Mouse (Mus musculus) limb, embryonic 12.5 days (tissue): ENCODE results near the gene Snx17. TPM values are rescaled to one million over a fixed set of nuclear protein-coding genes. Genes with fewer than 3 reads are reported as not detected.

Experiments used
- ATAC-seq: fragments of 200-750 bp; cut with Nextera tagmentation; 2 replicates; pipeline ENCODE4 v1.8.0; 2017; ENCODE audit warnings: low read depth, moderate TSS enrichment; ENCODE audit not compliant: insufficient number of reproducible peaks, insufficient read depth, low FRiP score, low TSS enrichment
- H3K27ac ChIP-seq: fragments of 300-500 bp; sonication (generic); 2 replicates; pipeline ENCODE4 v1.5.1; 2016; ENCODE audit warnings: mild to moderate bottlenecking, moderate library complexity
- H3K27me3 ChIP-seq: fragments of 300-500 bp; sonication (generic); 2 replicates; pipeline ENCODE4 v1.6.1; 2016; ENCODE audit warnings: mild to moderate bottlenecking, moderate library complexity
- H3K36me3 ChIP-seq: fragments of 300-500 bp; sonication (generic); 2 replicates; pipeline ENCODE4 v1.6.1; 2016; ENCODE audit warnings: mild to moderate bottlenecking, moderate library complexity
- H3K4me1 ChIP-seq: fragments of 300-500 bp; sonication (generic); replicated peaks from 2 replicates; pipeline ENCODE4 v1.6.1; 2016
- H3K4me2 ChIP-seq: fragments of 300-500 bp; sonication (generic); 2 replicates; pipeline ENCODE4 v1.6.1; 2016; ENCODE audit warnings: mild to moderate bottlenecking, moderate library complexity
- H3K4me3 ChIP-seq: fragments of 300-500 bp; sonication (generic); replicated peaks from 2 replicates; pipeline ENCODE4 v1.5.1; 2016; ENCODE audit warnings: mild to moderate bottlenecking
- H3K9ac ChIP-seq: fragments of 300-500 bp; sonication (generic); replicated peaks from 2 replicates; pipeline ENCODE4 v1.6.1; 2016; ENCODE audit warnings: mild to moderate bottlenecking, moderate library complexity
- H3K9me3 ChIP-seq: fragments of 300-500 bp; sonication (generic); 2 replicates; pipeline ENCODE4 v1.6.1; 2016; ENCODE audit warnings: mild to moderate bottlenecking, moderate library complexity
- WGBS: fragments of 180-500 bp; shearing (Covaris S2); methylation state at CpG from one replicate; pipeline ENCODE4 v1.1.7; 2016; 5-methylcytosine and 5-hydroxymethylcytosine counted together
- polyA plus RNA-seq: library from polyadenylated mRNA; unstranded; fragments of >200 nt; fragmentation: Nextera tagmentation; extraction: Ambion mirVana; gene quantifications from 2 replicates; pipeline ENCODE4 v1.2.1, GENCODE M21; 2016

Snx17 gene
- polyA plus RNA-seq, 1 experiment from 2014 or later: 153 TPM

DNA sequence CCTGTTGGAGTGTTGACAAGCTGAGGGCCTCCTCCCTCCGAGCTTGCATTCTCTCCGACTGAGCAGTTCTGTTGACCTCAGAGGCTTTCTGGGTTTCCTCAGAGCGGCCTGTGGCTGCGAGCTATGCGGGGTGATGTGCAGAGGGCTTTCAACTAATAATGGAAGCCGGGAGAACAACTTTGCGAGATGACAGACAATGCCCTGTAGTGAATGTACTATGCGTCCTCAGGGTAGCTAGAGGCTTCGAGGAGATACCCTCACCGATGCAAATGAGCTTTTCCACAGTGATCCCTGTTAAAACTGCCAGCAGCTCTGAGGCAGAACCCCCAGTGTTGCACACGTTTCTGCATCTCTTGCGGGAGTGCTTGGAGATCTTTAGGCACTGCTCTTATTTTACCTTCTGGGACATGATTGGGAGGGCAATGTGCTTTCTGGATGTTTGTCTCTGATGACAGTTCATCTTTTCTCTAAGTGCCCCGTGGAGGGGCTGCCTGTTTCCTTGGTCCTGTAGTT lies 48.6 kb downstream of the Snx17 start:
- H3K9me3 ChIP-seq: peaks cover 1% of the 10 kb centered on the region; the same call in 1 of the 2 replicates
- H3K27ac ChIP-seq: peak overlapping the region; percentile 97
- WGBS: 2% methylated on average over 13 of the region's 13 CpGs
- ATAC-seq: no peak
- peak overlapping the region; percentile 90 for H3K4me2 ChIP-seq
- H3K4me3 ChIP-seq: peak overlapping the region; percentile 95
- peaks cover 30% of the 10 kb centered on the region for H3K36me3 ChIP-seq
- peaks cover 11% of the 10 kb centered on the region for H3K4me1 ChIP-seq
- H3K9ac ChIP-seq: peak overlapping the region; percentile 96
- H3K27me3 ChIP-seq: no peaks in the 10 kb centered on the region

DNA sequence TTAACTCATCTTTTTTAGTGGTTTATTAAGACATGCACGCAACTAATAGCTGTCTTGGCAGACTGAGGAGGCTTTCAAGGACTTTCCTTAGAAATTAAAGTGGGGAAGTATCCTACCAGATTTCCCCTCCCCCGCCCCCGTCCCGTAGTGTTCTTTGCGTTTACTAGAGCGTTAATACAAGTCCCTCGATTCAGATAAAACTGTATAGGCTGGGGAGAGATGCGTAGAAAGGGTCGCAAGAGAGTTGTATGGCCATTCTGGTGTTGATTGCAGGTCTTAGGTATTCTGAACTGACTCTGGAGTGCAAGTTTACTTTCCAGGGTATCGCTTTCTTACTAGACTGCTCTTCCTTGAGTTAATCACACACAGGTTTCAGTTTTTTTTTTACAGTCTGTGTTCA lies 49.2 kb downstream of the Snx17 start:
- H3K36me3 ChIP-seq: peaks cover 36% of the 10 kb centered on the region
- no peak for ATAC-seq
- no peaks in the 10 kb centered on the region for H3K9me3 ChIP-seq
- peak overlapping the region; percentile 95 for H3K4me3 ChIP-seq
- H3K27ac ChIP-seq: no peak overlapping the region
- WGBS: 33% methylated on average over 10 of the region's 10 CpGs
- H3K4me2 ChIP-seq: peak overlapping the region; percentile 90
- H3K4me1 ChIP-seq: peaks cover 11% of the 10 kb centered on the region
- H3K9ac ChIP-seq: peak overlapping the region; percentile 96
- H3K27me3 ChIP-seq: no peaks in the 10 kb centered on the region

Other genes starting within 250 kb of the Snx17 start
- 4.1 and 4.4 TPM in 2 replicates for gene Cgref1, start 247.6 kb upstream of the Snx17 start, polyA plus RNA-seq
- gene Preb, start 232.9 kb upstream of the Snx17 start, polyA plus RNA-seq: 132 and 133 TPM in 2 replicates
- gene Tcf23, start 224.6 kb upstream of the Snx17 start, polyA plus RNA-seq: not detected in 2 replicates
- gene Atraid, start 144.9 kb upstream of the Snx17 start, polyA plus RNA-seq: 105 and 107 TPM in 2 replicates
- gene Slc5a6, start 144.3 kb upstream of the Snx17 start, polyA plus RNA-seq: 11.0 and 12.5 TPM in 2 replicates
- gene Cad, start 138.4 kb upstream of the Snx17 start, polyA plus RNA-seq: 48.0 and 50.9 TPM in 2 replicates
- not detected in 2 replicates for gene Dnajc5g, start 86.9 kb upstream of the Snx17 start, polyA plus RNA-seq
- 0.13 and 0.21 TPM in 2 replicates for gene Slc30a3, start 85.0 kb upstream of the Snx17 start, polyA plus RNA-seq
- gene Trim54, start 76.5 kb upstream of the Snx17 start, polyA plus RNA-seq: 2.1 and 3.6 TPM in 2 replicates
- not detected in 2 replicates for gene Ucn, start 54.4 kb upstream of the Snx17 start, polyA plus RNA-seq
- gene Mpv17, start 39.0 kb upstream of the Snx17 start, polyA plus RNA-seq: 59.4 and 63.0 TPM in 2 replicates
- 0.80 and 1.5 TPM in 2 replicates for gene Gm29609, start 13.3 kb upstream of the Snx17 start, polyA plus RNA-seq
- gene Gtf3c2, start 13.1 kb upstream of the Snx17 start, polyA plus RNA-seq: 101 and 108 TPM in 2 replicates
- 69.3 and 76.1 TPM in 2 replicates for gene Eif2b4, start 203 bp downstream of the Snx17 start, polyA plus RNA-seq
- gene Zfp513, start 9.1 kb downstream of the Snx17 start, polyA plus RNA-seq: 16.7 and 19.3 TPM in 2 replicates
- 146 and 153 TPM in 2 replicates for gene Ppm1g, start 27.5 kb downstream of the Snx17 start, polyA plus RNA-seq
- gene Nrbp1, start 47.6 kb downstream of the Snx17 start, polyA plus RNA-seq: 128 and 138 TPM in 2 replicates
- gene Gm9970, start 48.0 kb downstream of the Snx17 start, polyA plus RNA-seq: 0.84 TPM in 1 of 2 replicates, not detected in the other
- gene Krtcap3, start 58.5 kb downstream of the Snx17 start, polyA plus RNA-seq: 24.4 and 26.3 TPM in 2 replicates
- 55.3 and 55.4 TPM in 2 replicates for gene Ift172, start 97.9 kb downstream of the Snx17 start, polyA plus RNA-seq
- 86.3 and 87.3 TPM in 2 replicates for gene Fndc4, start 102.9 kb downstream of the Snx17 start, polyA plus RNA-seq
- gene Gckr, start 104.2 kb downstream of the Snx17 start, polyA plus RNA-seq: 0.45 and 0.74 TPM in 2 replicates